Mouse (Mus musculus): ENCODE data around the gene Wars. TPM values are rescaled to one million over a fixed set of nuclear protein-coding genes. Genes with fewer than 3 reads are reported as not detected.

Gene Wars
- 10 to 100 TPM; 88.5 to 95.1 TPM for total RNA-seq (2021)
- long read RNA-seq, experiment 1, transcript Wars-201 (10 exons, 2,831 nt): major isoform, 160 of 185 reads
- long read RNA-seq, experiment 1, partial matches to known transcripts: 14 of 185 reads
- long read RNA-seq, experiment 1, other reads (novel, unspliced or antisense): 10 of 185 reads
- long read RNA-seq, experiment 2, transcript Wars-201 (10 exons, 2,831 nt): major isoform, 139 of 163 reads
- long read RNA-seq, experiment 2, partial matches to known transcripts: 16 of 163 reads
- long read RNA-seq, experiment 2, other reads (novel, unspliced or antisense): 8 of 163 reads

DNA sequence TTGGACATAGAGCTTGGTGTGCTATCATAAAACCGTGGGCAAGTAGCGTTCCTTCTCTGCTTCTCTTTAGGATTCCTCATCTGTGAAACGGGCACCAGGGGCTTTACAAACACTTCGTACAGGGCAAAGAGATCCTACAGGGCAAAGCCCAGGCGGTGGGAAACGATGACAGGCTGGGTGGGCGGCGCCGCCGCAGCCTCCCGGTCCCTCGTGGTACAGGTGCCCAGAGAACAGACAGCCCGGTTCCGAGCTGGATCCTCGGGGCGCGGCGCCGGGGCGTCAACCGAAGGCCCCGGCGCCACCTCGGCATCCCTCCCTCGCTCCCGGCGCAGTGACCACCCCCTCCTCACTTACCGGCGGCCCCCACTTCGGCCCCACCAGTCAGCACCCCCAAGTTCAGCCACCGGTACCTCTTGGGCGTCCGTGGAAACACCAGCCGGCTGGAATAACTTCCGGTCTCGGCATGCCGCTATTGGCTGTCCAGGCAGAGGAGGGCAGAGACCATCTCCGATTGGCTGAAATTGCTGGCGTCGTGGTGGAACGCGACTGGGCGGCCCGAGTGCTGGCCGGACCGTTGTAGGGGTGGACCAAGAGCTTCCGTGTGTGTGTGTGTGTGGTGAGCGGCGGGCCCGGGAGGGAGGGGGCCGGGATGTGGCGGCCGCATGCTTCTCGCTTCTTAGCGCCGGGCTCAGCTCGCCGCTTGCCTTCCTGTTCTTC lies at the start of gene Wars:
Gene Wars, minus strand, starts transcription at position 460 of the 717 bp plus-strand sequence.
- DNase-seq (ENCODE audit: low spot score in 2 of 2): peak; percentile 93 to 97

GRCm38 (mm10) chr12:108942203-108942923 lies 48.4 kb upstream of the Wars start:
- DNase-seq (ENCODE audit: low spot score in 2 of 2): peak in 1 of 2 experiments; percentile 34

GRCm38 (mm10) chr12:108941282-108941681 lies 47.3 kb upstream of the Wars start:
- DNase-seq (ENCODE audit: low spot score in 2 of 2): no peak

GRCm38 (mm10) chr12:108940255-108940654 lies 46.3 kb upstream of the Wars start:
- no peak for DNase-seq (ENCODE audit: low spot score in 2 of 2)

GRCm38 (mm10) chr12:108939317-108939716 lies 45.3 kb upstream of the Wars start:
- DNase-seq (ENCODE audit: low spot score in 2 of 2): no peak

DNA sequence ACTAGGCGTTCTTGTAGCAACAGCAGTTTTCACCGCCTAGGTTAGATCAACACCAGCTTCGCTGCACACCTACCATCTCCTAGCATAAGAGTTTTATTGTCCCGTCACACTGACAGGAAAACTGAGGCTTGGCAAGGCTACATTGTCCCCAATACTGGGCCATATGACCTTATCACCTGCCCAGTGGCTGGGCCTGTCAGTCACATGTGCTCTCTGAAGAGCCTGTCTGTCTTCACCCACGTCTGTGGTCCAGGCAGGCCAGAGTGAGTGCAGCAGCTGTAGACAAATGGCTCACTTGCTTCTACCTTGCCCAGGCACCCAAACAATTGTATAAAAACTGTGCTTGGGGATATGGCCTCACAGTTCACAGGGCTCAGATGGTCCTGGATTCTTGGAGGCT lies 44.9 kb upstream of the Wars start:
- DNase-seq (ENCODE audit: low spot score in 2 of 2): no peak

- DNase-seq (ENCODE audit: low spot score in 2 of 2): no peak
Measured at GRCm38 (mm10) chr12:108937506-108937905, 43.5 kb upstream of the Wars start.

GRCm38 (mm10) chr12:108936834-108937233 lies 42.9 kb upstream of the Wars start:
- DNase-seq (ENCODE audit: low spot score in 2 of 2): no peak

- no peak for DNase-seq (ENCODE audit: low spot score in 2 of 2)
Measured at GRCm38 (mm10) chr12:108934231-108934630, 40.3 kb upstream of the Wars start.

GRCm38 (mm10) chr12:108932113-108932512 lies 38.1 kb upstream of the Wars start:
- DNase-seq (ENCODE audit: low spot score in 2 of 2): no peak

GRCm38 (mm10) chr12:108931341-108932053 lies 37.5 kb upstream of the Wars start:
- DNase-seq (ENCODE audit: low spot score in 2 of 2): no peak

GRCm38 (mm10) chr12:108929475-108929874 lies 35.5 kb upstream of the Wars start:
- no peak for DNase-seq (ENCODE audit: low spot score in 2 of 2)

GRCm38 (mm10) chr12:108928249-108928648 lies 34.3 kb upstream of the Wars start:
- no peak for DNase-seq (ENCODE audit: low spot score in 2 of 2)

DNA sequence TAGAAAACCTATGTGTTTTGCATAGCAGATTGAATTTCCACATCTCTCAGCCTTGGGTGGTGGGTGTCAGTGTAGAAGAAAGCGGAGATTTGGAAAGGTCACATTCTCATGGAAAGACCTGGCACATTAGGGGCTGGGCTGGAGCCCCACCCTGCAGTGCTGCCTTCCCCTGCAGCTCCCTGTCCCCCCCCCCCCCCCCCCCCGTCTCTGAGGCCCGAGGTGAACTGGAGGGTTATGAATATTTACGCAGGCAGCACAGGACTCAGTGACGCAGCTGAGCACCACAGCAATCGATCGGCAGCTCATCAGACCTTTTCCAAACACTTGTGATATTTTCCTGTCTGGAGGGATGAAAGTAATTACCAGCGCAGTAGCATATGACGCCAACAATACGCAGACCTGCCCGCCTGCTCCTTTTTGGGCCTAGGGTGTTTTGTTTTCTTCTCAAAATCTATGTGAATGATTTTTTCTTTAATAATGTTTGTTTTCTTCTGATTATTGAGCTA lies 32.7 kb upstream of the Wars start:
- DNase-seq (ENCODE audit: low spot score in 2 of 2): no peak

- DNase-seq (ENCODE audit: low spot score in 2 of 2): no peak
Measured at GRCm38 (mm10) chr12:108918753-108919152, 24.8 kb upstream of the Wars start.

- no peak for DNase-seq (ENCODE audit: low spot score in 2 of 2)
Measured at GRCm38 (mm10) chr12:108917509-108917908, 23.5 kb upstream of the Wars start.

DNA sequence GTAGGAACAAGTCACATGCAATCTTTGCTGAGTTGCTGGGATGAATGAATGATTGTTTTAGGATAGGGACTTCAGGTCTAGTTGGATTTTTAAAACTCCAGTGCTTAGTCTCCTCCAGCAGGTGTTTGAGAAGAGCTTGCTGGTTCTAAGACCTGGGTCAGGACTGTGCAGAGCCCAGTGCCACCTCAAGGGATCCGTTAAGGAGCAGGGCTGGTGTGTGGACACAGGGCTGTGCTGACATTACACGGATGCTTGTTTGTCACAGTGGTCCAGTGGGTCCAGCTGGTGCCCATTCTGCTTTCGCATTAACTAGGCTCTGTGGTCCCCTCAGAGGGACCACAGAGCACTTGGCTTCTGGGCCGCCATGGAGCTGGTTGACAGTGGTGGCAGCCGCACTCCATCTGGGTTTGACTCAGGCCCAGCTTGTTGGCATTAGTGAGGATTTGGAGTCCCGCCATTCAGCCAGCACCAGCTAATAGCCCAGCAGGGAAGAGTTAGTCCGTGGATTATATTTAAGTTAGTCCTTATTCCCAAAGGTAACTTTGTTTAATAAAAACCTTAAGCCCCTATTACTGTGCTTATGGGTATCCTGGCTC lies 22.6 kb upstream of the Wars start:
- DNase-seq (ENCODE audit: low spot score in 2 of 2): no peak

- peak; percentile 59 to 69 for DNase-seq (ENCODE audit: low spot score in 2 of 2)
Measured at GRCm38 (mm10) chr12:108915893-108916292, 21.9 kb upstream of the Wars start.

- no peak for DNase-seq (ENCODE audit: low spot score in 2 of 2)
Measured at GRCm38 (mm10) chr12:108914709-108915340, 20.9 kb upstream of the Wars start.

DNA sequence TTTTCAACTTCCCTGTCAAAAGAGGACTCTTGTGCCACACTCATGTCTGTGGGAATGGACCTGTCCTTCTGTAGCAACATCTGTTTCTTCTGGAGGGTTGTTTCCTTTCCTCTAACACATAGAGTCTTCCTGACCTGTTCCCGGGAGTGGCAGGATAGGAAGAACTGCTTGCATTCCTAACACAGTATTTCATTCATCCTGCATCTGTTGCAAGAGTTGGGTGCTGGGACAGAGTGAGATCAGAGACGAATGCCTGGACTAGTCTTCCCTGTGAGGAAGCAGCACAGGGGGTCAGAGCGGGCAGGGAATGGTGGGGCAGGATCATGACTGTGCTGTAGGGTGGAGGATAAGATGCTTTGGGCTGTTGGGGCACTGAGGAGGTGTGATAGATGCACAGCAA lies 20.2 kb upstream of the Wars start:
- DNase-seq (ENCODE audit: low spot score in 2 of 2): no peak

Data from left cerebral cortex, adult 18-20 months (tissue).